Mouse (Mus musculus) bone marrow, adult 2 months (tissue): Measurements from ENCODE around the gene Sun2.

Source experiments
- CTCF ChIP-seq: fragments of 200-500 bp; IDR thresholded peaks from 2 replicates; pipeline ENCODE4 v1.5.1; 2011; ENCODE audit warnings: low read length, control low read depth; ENCODE audit not compliant: control insufficient read depth, insufficient read depth
- POLR2A ChIP-seq: fragments of 200-500 bp; IDR thresholded peaks from 2 replicates; pipeline ENCODE4 v1.6.1; 2011; ENCODE audit warnings: low read depth, mild to moderate bottlenecking, control low read depth, low read length, borderline replicate concordance; ENCODE audit not compliant: control insufficient read depth

- TF ChIP-seq CTCF: no peak
- no peak for TF ChIP-seq POLR2A
These were observed 21.4 kb upstream of the Sun2 start for GRCm38 (mm10) chr15:79763601-79764246.
